Mouse (Mus musculus): Measurements from ENCODE around the gene Ndufs1.

- no peak for TF ChIP-seq CTCF (IDR thresholded peaks at IDR 0.05; ENCODE audit: insufficient read depth, low read depth, low read length)
- no peak for TF ChIP-seq POLR2A (IDR thresholded peaks at IDR 0.05; ENCODE audit: insufficient read depth, low read depth, low read length)
These were observed 68.9 kb downstream of the Ndufs1 start for GRCm38 (mm10) chr1:63107614-63108327.
